Mouse (Mus musculus) myocyte (in vitro differentiated cells): ENCODE data around the gene Slc35b1. TPM values are rescaled to one million over a fixed set of nuclear protein-coding genes. Genes with fewer than 3 reads are reported as not detected.

Experiments
- H3K27me3 ChIP-seq: one replicate; pipeline ENCODE4 v1.6.1; 2011; ENCODE audit not compliant: control insufficient read depth, insufficient read depth, insufficient read length
- H3K36me3 ChIP-seq: one replicate; pipeline ENCODE4 v1.6.1; 2011; ENCODE audit not compliant: control insufficient read depth, insufficient read depth
- H3K4me2 ChIP-seq: one replicate; pipeline ENCODE4 v1.6.1; 2011; ENCODE audit warnings: low read depth, control low read depth
- H3K4me3 ChIP-seq: one replicate; pipeline ENCODE4 v1.5.1; 2011; ENCODE audit warnings: mild to moderate bottlenecking, control low read depth, moderate library complexity
- H3K79me2 ChIP-seq: one replicate; pipeline ENCODE4 v1.6.1; 2011; ENCODE audit not compliant: control insufficient read depth, insufficient read depth
- H3ac ChIP-seq: one replicate; pipeline ENCODE4 v1.6.1; 2011; ENCODE audit not compliant: control insufficient read depth, insufficient read length
- CEBPB ChIP-seq: IDR thresholded peaks from 2 replicates; pipeline ENCODE4 v1.6.1; 2011; ENCODE audit warnings: mild to moderate bottlenecking, moderate library complexity; ENCODE audit not compliant: poor library complexity, insufficient read depth, severe bottlenecking
- E2F4 ChIP-seq: IDR thresholded peaks from one replicate; pipeline ENCODE4 v1.6.1; 2011; ENCODE audit warnings: mild to moderate bottlenecking, control low read depth, moderate library complexity; ENCODE audit not compliant: insufficient read depth
- MAX ChIP-seq: IDR thresholded peaks from one replicate; pipeline ENCODE4 v1.6.1; 2011; ENCODE audit warnings: low read depth, mild to moderate bottlenecking, control low read depth
- MYOD1 ChIP-seq, 3 experiments: IDR thresholded peaks; one replicate each; pipeline ENCODE4 v1.6.1; 2011; ENCODE audit warnings: control low read depth in 2 of 3, low read depth in 2 of 3, mild to moderate bottlenecking in 2 of 3, moderate library complexity in 1 of 3; ENCODE audit not compliant: insufficient read length in 2 of 3, control insufficient read depth in 1 of 3
- MYOG ChIP-seq, 3 experiments: IDR thresholded peaks; one replicate each; pipeline ENCODE4 v1.6.1; 2011; ENCODE audit warnings: control low read depth in 2 of 3, low read depth in 2 of 3, mild to moderate bottlenecking in 2 of 3; ENCODE audit not compliant: insufficient read length in 2 of 3, control insufficient read depth in 1 of 3, insufficient read depth in 1 of 3
- POLR2A ChIP-seq: IDR thresholded peaks from one replicate; pipeline ENCODE4 v1.6.1; 2011; ENCODE audit warnings: low read depth, mild to moderate bottlenecking, control low read depth, moderate library complexity; ENCODE audit not compliant: insufficient read length
- POLR2AphosphoS2 ChIP-seq: IDR thresholded peaks from one replicate; pipeline ENCODE4 v1.6.1; 2011; ENCODE audit warnings: low read depth, control low read depth; ENCODE audit not compliant: insufficient read length
- REST ChIP-seq: IDR thresholded peaks from one replicate; pipeline ENCODE4 v1.6.1; 2011; ENCODE audit warnings: mild to moderate bottlenecking, control low read depth, moderate library complexity; ENCODE audit not compliant: insufficient read depth, insufficient read length
- SRF ChIP-seq: IDR thresholded peaks from one replicate; pipeline ENCODE4 v1.6.1; 2011; ENCODE audit warnings: low read depth; ENCODE audit not compliant: control insufficient read depth, insufficient read length
- TCF12 ChIP-seq: IDR thresholded peaks from one replicate; pipeline ENCODE4 v1.6.1; 2011; ENCODE audit warnings: mild to moderate bottlenecking, control low read depth; ENCODE audit not compliant: poor library complexity, insufficient read depth, severe bottlenecking
- TCF3 ChIP-seq: IDR thresholded peaks from one replicate; pipeline ENCODE4 v1.6.1; 2011; ENCODE audit warnings: low read depth, control low read depth; ENCODE audit not compliant: insufficient read length
- USF1 ChIP-seq: IDR thresholded peaks from one replicate; pipeline ENCODE4 v1.6.1; 2011; ENCODE audit warnings: low read depth, mild to moderate bottlenecking, control low read depth, moderate library complexity
- polyA plus RNA-seq: library from polyadenylated mRNA; unstranded; fragments of >200 nt; fragmentation: generic; extraction: Trizol; gene quantifications from one replicate; pipeline ENCODE4 v1.2.1, GENCODE M21; 2012; ENCODE audit warnings: missing spikeins

Slc35b1 gene
- polyA plus RNA-seq: 66.7 TPM

GRCm38 (mm10) chr11:95384319-95384972 lies at the start of gene Slc35b1:
Gene Slc35b1, plus strand, starts transcription at chr11:95384692.
- peak within 1 kb of the TSS; percentile 94 for H3K4me3 ChIP-seq
- H3K4me2 ChIP-seq: peak within 1 kb of the TSS; percentile 73
- H3ac ChIP-seq: peak within 1 kb of the TSS; percentile 23
- peaks cover 22% of the 10 kb centered on the region for H3K36me3 ChIP-seq
- peak; percentile 97 for TF ChIP-seq MAX
- TF ChIP-seq POLR2A: peak; percentile 71
- TF ChIP-seq POLR2AphosphoS2: peak; percentile 63
- TF ChIP-seq E2F4: no peak
- no peak for TF ChIP-seq TCF3
- TF ChIP-seq REST: no peak
- TF ChIP-seq CEBPB: no peak
- peak in 1 of 3 experiments; percentile 24 for TF ChIP-seq MYOG (IDR thresholded peaks at IDR 0.05; ENCODE audit: control insufficient read depth in 1 of 3, insufficient read depth in 1 of 3, insufficient read length in 2 of 3, low read depth in 2 of 3)
- peak in 1 of 3 experiments; percentile 4 for TF ChIP-seq MYOD1 (IDR thresholded peaks at IDR 0.05; ENCODE audit: control insufficient read depth in 1 of 3, insufficient read length in 2 of 3, low read depth in 2 of 3)
- peak; percentile 47 for TF ChIP-seq SRF
- TF ChIP-seq TCF12: no peak
- no peak for TF ChIP-seq USF1
- H3K27me3 ChIP-seq: no peaks in the 10 kb centered on the region
- H3K79me2 ChIP-seq: peaks cover 26% of the 10 kb centered on the region

GRCm38 (mm10) chr11:95336568-95337128 lies 47.8 kb upstream of the Slc35b1 start, which contains the start of gene Fam117a:
Gene Fam117a, plus strand, starts transcription at chr11:95337018.
- peak within 1 kb of the TSS; percentile 10 for H3ac ChIP-seq
- no peaks in the 10 kb centered on the region for H3K27me3 ChIP-seq
- peak within 1 kb of the TSS; percentile 40 for H3K4me3 ChIP-seq
- no peaks in the 10 kb centered on the region for H3K36me3 ChIP-seq
- TF ChIP-seq TCF3 (no peak), MAX (no peak), TCF12 (no peak), CEBPB (no peak), MYOG (IDR thresholded peaks at IDR 0.05; ENCODE audit: control insufficient read depth in 1 of 3, insufficient read depth in 1 of 3, insufficient read length in 2 of 3, low read depth in 2 of 3) (no peak), MYOD1 (IDR thresholded peaks at IDR 0.05; ENCODE audit: control insufficient read depth in 1 of 3, insufficient read length in 2 of 3, low read depth in 2 of 3) (no peak), SRF (no peak), POLR2A (peak; percentile 86), POLR2AphosphoS2 (peak; percentile 70), REST (no peak), E2F4 (no peak), USF1 (peak; percentile 36)
- H3K79me2 ChIP-seq: peaks cover 28% of the 10 kb centered on the region
- peak within 1 kb of the TSS; percentile 88 for H3K4me2 ChIP-seq

GRCm38 (mm10) chr11:95337129-95337813 lies 47.2 kb upstream of the Slc35b1 start:
- Histone ChIP-seq H3K79me2 (peaks cover 34% of the 10 kb centered on the region), H3K36me3 (no peaks in the 10 kb centered on the region), H3K4me3 (peak overlapping the region; percentile 40), H3ac (peak overlapping the region; percentile 10), H3K4me2 (peak overlapping the region; percentile 76), H3K27me3 (no peaks in the 10 kb centered on the region)
- peak in 1 of 3 experiments; percentile 48 for TF ChIP-seq MYOG (IDR thresholded peaks at IDR 0.05; ENCODE audit: control insufficient read depth in 1 of 3, insufficient read depth in 1 of 3, insufficient read length in 2 of 3, low read depth in 2 of 3)
- TF ChIP-seq MYOD1 (IDR thresholded peaks at IDR 0.05; ENCODE audit: control insufficient read depth in 1 of 3, insufficient read length in 2 of 3, low read depth in 2 of 3): no peak
- TF ChIP-seq REST: no peak
- TF ChIP-seq TCF3: no peak

GRCm38 (mm10) chr11:95337846-95338342 lies 46.6 kb upstream of the Slc35b1 start:
- Histone ChIP-seq H3ac (peak overlapping the region; percentile 10), H3K4me3 (peak overlapping the region; percentile 40), H3K36me3 (no peaks in the 10 kb centered on the region), H3K79me2 (peaks cover 38% of the 10 kb centered on the region), H3K27me3 (no peaks in the 10 kb centered on the region), H3K4me2 (peak overlapping the region; percentile 76)
- no peak for TF ChIP-seq USF1
- TF ChIP-seq MYOG (IDR thresholded peaks at IDR 0.05; ENCODE audit: control insufficient read depth in 1 of 3, insufficient read depth in 1 of 3, insufficient read length in 2 of 3, low read depth in 2 of 3): no peak
- no peak for TF ChIP-seq TCF12
- no peak for TF ChIP-seq MYOD1 (IDR thresholded peaks at IDR 0.05; ENCODE audit: control insufficient read depth in 1 of 3, insufficient read length in 2 of 3, low read depth in 2 of 3)
- TF ChIP-seq REST: no peak
- TF ChIP-seq E2F4: no peak
- TF ChIP-seq TCF3: no peak
